Mouse (Mus musculus): Measurements from ENCODE around the gene Gstk1.

The Gstk1 gene

DNA sequence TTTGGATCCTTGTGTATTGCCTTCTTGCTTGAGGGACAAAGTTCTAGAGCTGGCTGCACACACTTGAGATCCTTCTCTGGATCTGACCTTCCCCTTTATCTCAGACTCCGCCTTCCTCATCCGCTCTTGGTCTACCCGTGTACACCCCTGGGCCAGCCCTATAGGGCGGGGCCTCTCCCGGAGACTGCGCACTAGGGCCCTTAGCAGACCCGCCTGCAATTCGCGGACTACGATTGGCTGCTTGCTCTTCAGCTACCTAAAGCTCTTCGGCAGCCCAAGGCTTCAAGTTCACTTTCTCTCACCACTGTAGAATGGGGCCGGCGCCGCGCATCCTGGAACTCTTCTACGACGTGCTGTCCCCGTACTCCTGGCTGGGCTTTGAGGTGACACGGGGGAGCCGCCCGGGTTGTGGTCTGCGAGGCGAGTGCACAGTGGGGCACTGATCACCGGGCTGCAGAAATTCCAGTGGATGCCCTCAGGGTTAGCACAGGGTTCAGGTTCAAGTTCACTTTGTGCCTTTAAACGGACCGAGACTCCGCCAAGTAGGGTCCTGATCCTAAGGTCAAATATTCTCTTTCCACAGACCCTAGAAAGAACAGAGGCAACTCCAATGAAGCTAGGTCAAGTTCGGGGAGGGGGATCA is at the start of gene Gstk1:
Gene Gstk1, plus strand, starts transcription at position 225 of the 643 bp plus-strand sequence.
- peak; percentile 89 to 96 for DNase-seq

DNA sequence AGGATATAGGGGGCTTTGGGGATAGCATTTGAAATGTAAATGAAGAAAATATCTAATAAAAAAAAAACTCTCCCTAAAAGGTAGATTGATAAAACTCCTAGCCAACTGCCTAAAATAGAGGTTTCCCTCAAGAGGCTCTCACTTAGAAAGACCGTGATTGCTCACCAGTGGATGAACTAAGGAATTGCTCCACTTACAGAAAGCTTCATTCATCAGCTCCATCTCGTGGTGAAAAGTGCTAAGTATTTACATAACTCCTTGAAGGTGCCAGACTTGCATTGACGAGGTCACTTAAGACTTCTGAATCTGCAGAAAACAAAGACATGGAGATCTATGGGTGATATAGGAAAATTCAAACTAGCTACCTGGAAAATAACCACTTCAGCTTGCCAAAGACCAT is 48.0 kb upstream of the Gstk1 start:
- peak in 1 of 2 experiments; percentile 5 for DNase-seq

DNA sequence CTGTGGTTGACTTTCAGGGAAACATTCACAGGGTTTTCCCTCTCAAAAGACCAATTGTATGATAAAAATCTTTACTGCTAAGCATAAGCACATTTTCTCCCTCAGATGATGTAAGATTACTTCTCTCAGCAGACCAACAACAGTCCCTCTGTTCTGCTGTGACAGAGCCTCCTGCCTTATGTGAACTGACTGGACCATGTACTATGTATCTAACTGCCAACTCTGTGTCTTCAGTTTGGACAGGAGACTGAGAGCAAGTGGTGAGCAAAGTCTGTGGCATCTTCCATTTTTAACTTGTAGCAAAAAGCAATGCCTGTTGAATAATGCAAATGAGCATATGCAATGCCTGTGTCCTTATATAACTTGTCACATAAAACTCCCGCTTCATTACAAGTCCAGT is 46.2 kb upstream of the Gstk1 start:
- no peak for DNase-seq

DNA sequence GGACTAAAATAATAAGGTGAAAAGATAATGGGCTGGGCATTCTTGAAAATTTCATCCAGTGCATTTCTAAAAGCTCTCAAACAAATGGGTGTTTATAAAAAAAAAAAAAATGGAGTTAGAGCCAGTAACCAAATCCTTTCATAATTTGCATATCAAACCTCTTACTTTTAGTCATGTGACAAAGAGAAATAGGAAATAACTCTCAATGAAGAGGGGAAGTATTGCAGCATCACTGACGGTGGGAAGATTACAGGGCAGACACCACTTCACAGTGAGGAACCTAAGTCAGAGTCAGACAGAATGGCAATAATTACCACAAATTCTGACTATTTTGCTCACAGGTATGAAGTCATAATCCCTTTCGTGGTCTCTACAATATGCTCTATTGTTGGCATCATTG is 30.7 kb upstream of the Gstk1 start, which contains the start of gene Tas2r144:
Gene Tas2r144, plus strand, starts transcription at position 301 of the 400 bp plus-strand sequence.
- no peak for DNase-seq

DNA sequence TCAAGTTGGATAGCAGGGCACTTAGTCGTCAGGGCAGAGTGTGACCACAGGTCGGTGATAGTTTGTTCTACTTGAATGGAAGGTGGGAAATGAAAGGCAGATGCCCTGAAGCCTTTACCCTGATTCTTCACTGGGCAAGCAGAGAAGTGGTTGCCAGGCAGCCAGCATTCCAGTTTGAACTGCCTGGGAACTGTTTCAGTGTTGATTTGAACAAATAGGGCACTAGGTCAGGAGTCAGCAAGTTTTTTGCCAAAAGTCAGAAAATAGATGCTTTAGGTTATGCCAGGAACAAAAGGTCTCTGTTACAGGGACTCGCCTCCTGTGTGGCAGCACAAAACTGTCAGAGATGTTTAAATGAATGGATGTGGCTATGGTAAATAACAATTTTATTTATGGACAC is 23.4 kb upstream of the Gstk1 start:
- DNase-seq: peak; percentile 14 to 51

DNA sequence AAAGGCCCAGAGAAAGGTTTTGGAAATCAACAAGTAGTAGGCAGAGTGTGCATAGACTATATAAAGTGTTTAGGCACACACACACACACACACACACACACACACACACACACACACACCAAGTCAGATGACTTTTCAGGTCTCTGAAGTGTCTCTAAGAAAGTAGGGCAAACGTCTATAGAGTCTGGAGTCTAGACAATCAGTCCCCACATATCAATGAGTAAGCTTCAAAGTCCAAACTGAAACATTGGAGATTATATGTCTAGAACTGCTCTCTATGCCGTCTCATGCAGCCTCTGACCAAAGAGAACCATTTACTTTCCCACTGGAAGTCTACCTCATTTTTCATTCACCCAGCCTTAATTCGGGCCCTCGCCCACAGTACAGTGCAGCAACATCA is 20.7 kb upstream of the Gstk1 start:
- no peak for DNase-seq

DNA sequence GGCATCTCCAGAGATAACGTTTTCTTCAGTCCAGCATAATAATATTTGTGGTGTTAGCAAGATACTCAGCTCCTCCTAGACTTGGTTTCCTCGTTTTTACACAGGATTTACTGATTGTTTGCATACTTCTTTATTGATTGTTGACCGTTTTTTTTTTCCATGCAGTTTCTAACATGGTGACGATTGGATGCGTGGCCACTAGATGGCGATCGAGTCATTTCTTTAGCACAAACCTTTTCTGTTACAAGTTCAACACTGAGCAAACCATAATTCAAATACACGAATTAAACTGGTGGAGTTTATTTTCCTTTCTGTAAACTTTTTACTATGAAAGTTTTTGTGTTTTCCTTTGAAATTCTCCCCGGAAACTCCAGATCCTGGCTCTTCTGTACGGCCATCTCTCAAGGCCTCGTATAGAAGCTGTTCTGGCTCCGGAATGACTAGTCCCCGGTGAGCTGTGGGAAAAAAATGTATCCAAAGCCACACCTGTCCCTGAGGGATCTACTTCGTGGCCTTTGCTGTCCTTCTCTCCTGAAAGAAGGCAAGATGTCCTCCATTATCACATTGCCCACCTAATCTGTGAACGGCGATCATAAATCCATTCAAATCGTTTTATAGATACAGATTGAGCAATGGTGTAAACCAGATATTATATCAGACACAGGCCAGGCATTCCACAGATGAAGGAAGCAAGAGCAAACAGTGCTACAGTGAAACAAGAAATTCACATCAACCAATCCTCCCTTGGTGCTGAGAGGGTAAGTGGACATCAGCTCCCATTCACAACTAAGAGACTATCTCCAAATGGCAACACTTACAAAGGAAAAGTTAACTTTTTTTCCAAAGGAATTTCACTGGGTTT is 18.3 kb upstream of the Gstk1 start:
- peak; percentile 63 to 89 for DNase-seq

DNA sequence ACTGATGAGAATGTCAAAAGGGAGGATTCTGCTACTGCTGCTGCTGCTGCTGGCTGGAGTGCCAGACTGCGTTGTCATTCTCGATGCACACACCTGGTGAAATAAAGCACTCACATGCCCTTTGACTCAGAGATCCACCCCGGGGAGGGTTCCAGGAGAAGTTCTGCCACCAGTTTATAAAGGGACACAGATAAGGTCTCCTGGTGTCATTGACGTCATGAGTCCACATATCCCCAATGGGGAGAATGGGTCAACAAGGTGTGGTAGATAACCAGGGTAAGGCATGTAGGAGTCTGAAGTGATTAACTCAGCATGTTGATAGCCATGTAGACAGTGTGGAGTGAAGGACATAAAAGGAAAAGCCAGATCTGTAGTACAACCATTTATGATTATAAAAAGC is 16.1 kb upstream of the Gstk1 start:
- no peak for DNase-seq

DNA sequence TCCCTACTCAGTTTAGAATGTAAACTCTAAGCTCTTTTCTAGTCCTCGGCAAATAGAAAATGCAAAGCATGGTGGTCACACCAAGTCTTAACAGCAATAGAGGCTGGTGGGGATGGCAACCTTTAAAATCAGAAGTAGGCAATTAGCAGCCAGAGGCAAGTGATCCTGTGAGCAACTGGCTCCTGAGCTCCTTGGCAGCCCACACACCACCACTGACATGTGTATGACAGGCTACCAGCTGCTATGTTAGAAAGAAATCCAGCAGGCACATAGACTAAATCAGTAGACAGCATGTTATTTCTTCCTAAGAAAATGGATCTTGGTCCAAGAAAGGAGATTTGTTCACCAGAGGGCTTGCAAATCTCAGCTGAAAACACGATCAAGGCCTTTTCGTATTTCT is 14.5 kb upstream of the Gstk1 start:
- no peak for DNase-seq

DNA sequence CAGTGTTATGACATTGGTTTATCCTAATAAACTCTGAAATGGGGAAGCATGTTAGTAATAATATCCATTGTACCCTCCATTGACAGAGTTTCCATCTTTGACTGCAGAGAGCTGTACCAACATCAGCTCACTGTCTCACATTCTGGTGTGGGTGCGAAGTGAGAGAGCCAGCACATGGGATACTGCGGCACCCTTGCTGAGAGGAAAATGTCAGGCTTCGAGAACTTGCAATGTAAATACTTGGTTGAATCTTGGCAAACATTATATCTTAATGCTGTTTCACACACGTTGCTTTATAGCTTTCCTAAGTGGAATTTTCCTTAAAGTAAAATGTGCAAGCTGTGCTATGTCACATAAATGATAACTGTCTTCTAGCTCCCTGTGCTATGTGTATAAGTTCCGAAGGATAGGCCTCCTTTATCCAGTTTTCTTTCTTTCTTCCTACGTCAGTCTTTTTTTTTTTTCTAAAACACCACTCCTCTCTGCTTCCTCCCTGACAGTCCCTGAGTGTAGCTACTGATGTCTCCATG is 8.4 kb upstream of the Gstk1 start:
- no peak for DNase-seq

DNA sequence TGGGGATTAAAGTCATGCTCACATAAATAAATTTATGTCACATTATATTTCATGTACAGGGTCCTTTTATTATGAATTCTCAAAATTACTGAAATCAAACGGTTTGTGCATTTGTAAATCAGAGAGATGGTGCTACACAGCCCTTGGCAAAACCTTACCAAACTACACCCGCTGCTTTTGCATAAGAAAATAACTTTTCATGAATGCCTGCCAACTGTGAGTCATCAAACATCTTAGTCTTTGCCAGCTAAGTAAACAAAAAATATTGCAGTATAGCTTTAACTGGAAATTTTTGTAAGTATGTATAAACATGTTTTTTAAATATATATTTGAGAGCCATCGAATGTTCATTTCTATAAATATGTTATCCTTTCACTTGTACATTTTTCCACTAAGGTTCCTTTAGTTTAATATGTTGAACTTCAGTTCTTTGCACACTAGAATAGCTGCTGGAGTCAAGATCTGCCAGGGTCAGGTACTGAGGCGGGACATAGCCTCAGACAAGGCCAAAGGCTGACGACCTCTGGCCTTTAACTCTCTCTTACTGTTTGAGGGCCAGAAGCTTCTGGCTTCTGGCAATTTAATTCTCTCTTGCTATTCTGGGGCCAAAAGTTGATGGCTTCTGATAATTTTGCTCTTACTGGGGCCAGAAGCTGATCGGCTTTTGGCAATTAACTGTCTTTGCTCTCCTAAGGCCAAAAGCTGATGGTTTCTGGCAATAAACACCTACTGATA is 4.3 kb upstream of the Gstk1 start:
- peak in 1 of 2 experiments; percentile 14 for DNase-seq

DNA sequence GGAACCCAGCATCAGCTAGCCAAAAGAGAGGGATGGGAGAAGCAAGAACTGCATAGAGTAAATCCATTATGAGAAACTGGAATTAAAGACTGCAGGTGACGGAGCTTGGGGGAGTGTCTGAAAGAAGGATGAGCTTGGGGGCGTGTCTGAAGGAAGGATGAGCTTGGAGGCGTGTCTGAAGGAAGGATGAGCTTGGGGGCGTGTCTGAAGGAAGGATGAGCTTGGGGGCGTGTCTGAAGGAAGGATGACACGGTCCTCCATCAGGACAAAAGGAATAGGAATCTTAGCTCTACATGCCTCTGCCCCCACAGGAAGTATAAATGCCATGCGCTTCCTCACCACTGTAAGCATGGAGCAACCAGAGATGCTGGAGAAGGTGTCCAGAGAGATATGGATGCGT is 1.4 kb downstream of the Gstk1 start:
- DNase-seq: peak; percentile 65 to 75

DNA sequence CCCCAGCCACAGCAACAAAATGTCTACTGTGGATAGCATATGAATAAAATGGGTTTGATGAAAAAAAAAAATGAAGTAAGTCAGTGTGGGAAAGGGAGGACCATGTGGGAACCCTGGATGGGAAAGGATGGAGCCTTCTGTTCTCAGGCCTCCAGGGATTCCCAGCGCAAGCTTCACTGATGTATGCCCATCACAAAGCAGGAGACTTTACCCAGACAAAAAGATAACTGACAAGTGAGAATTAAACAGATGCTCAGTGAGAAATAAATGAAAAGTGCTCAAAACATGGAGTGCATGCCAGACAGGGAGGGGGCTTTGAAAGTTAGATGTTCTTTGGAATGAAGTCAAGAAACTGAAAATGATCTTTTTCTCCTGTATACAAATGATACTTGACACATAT is 2.2 kb downstream of the Gstk1 start:
- DNase-seq: no peak

DNA sequence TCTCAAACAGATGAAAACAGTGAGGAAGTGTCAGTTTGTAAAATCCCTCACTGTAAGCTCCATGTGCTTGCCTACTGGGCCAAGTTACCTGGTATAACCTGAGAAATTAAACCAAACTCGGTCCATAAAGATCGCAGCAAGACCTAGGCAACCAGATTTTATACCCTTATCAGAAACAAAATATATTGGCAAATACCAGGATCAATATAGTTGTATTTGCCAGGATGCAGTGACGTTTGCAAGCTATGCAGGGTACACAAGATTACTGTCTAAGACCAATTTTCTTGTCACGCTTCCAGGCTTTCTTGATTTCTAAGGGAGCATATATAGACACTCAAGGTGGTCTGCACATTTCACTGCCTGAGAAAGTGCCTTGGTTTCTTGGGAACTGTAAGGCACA is 6.1 kb downstream of the Gstk1 start:
- no peak for DNase-seq

DNA sequence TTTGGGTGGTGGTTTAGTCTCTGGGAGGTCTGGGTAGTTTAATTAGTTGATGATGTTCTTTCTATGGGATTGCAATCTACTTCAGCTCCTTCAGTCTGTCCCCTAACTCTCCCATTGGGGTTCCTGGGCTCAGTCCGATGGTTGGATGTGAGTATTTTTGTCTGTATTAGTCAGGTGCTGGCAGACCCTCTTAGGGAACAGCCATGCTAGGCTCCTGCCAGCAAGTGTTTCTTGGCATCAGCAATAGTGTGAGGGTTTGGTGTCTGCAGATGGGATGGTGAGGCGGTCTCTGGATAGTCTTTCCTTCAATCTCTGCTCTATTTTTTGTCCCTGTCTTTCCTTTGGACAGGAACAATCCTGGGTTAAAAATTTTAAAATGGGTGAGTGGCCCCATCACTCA is 7.4 kb downstream of the Gstk1 start:
- no peak for DNase-seq

DNA sequence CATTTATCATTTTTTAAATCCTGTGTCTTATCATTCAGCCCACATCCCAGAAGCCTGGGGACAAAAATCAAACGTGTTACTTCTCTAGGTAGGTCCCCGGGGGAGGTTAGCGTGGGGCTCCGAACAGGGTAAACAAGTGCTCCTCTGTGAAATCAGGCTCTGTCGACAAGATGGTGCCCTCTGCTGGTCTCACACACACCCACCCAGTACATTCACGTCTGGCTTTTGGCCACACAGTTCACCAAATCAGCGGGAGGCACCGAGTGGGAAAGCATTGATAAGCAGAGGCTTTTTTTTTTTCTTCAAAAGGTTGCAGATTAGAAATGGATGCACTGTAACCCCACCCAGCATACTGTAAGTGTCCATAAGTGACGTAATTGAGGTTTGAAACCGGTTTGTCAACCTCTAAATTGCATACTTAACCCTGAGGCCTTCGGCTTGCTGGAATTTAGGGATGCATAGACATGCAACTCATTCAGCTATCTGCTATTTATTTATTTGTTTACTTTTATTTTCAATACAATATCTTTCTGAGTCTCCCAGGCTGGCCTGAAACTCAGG is 11.6 kb downstream of the Gstk1 start:
- DNase-seq: peak; percentile 79 to 81

DNA sequence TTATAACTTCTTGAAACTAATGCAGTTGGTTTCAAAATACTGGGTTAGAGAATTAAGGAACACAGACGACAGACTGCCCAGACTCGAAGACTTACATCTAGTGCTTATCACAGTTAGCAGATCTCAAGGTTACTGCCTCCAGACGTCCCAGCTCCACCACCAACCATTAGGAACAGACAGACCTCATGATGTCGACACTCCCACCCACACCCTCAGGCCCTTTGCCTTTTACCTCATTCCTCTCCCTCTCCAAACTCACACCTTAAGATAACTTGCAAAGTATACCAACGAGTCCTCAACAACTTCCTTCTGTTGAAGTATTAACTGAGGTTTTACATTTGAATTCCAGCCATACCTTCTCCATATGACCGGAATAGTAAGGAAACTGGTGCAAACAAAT is 14.7 kb downstream of the Gstk1 start:
- no peak for DNase-seq

DNA sequence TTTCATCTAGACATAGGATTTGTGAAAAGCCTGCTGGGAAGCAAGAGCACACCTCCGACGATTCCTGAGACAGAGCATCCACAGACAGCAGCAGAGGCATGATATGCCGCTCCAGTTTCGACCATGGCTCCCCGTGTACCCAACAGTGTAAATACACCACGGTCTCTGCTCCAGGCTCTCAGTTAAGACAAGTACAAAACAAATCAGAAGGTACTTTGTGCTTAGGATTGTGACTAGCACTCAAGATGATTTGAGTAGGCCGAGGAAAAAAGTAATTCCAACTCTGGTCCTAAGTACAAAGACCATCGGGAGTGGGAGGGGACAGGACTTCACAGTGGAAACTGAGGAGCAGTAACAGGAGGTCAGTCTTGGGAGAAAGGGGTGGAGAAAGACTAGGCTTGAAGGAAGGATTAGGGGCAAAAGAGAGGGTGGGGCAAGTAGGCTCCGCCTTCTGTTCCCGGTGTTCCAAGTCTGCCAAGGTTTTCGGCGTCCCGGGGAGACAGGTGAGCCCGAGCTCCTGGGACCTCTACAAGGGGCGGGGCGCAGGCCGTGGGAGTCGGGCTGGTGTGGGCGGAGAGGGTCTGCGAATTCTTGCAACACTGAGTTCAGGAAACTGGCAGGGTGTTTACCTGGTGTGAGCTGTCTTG is 15.9 kb downstream of the Gstk1 start, which contains the start of gene Tmem139:
Gene Tmem139, plus strand, starts transcription at position 447 of the 647 bp plus-strand sequence.
- peak; percentile 78 to 89 for DNase-seq

DNA sequence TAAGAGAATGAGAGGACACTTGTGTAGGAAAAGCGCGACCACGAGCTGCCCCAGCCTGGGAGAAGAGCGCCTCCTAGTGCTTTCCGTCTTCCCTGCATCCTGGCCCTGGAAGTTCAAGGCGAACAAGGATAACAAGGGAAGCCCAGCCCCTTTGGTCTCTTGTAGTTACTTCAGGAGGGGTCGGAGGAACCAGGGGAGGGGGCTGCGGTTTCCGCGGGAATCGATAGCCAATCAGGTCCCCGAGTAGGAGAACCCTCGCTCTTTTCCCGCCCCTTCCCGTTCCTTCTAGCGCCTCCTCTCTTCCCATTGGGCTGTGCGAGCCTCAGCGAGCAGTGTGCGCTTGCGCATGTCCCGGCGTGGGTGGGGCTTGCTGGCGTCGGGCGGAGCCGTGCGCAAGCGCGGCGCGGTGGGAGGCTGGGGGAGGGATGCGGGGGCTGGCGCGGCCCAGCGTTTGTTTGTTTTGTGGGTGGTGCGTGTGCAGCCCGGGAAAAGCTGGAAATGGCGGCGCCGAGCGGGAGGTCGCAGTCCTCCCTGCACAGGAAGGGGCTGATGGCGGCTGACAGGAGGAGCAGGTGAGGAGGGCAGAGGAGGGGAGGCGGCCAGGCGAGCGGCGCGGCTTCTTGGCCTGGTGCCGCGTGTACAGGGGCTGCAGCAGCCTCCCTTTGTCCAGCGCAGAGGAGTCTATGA is 19.0 kb downstream of the Gstk1 start, which contains the start of gene Casp2:
Gene Casp2, plus strand, starts transcription at position 360 of the 687 bp plus-strand sequence.
- peak; percentile 99 for DNase-seq

DNA sequence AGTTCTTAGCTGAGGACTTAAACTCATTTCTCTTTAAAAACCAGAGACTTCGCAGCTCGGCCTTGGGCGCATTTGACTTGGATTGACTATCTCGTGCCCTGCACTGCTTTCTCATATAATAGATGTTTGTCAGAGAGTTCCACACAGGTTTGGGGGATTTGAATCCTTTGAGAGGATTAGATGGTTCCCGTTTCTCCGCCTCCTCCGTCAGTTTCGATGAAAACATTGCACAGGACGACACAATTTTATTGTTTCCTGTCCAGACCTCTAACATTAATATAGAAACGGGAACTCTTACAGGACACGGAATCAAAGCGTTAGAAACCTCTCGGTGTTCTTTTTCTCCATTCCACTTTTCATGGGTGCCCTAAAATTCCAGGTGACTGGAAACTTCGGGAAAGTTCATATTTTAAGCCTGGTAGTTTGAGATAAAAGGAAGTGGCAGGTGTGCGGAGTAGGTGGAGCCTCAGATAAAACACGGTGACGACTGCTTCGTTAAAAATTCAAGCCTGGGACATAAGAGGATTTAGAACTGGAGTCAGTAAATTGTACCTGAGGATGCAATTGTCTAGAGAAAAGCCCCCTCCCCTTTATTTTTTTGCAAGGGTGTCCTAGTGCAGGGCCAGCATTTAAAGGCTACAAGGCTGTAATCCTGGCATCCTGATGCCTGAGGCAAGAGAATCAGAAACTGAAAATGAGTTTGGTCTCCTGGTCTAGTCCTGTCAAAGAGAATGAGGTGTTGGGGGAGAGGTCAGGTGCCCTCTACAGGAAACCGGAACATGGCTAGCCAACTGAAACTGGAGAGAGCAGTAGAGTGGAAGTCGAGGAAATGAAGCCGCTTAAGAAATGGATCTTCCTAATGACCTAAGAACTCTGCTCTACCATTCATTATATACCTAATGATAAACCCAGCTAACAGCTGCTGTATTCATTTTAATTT is 19.9 kb downstream of the Gstk1 start:
- DNase-seq: peak in 1 of 2 experiments; percentile 38

Data from kidney, postnatal 25 days (tissue).